Mouse (Mus musculus) small intestine, adult 2 months (tissue): Measurements from ENCODE around the gene Rai1. TPM values are rescaled to one million over a fixed set of nuclear protein-coding genes. Genes with fewer than 3 reads are reported as not detected.

Experiments used
- H3K27ac ChIP-seq: fragments of 200-500 bp; 2 replicates; pipeline ENCODE4 v1.5.1; 2012; ENCODE audit warnings: low read depth, low read length, control low read depth, inconsistent platforms; ENCODE audit not compliant: insufficient read depth
- H3K27me3 ChIP-seq: fragments of 200-500 bp; 2 replicates; pipeline ENCODE4 v1.6.1; 2012; ENCODE audit warnings: mild to moderate bottlenecking, moderate library complexity, low read length, inconsistent platforms; ENCODE audit not compliant: control insufficient read depth, insufficient read depth
- H3K36me3 ChIP-seq: fragments of 200-500 bp; 2 replicates; pipeline ENCODE4 v1.6.1; 2012; ENCODE audit warnings: mild to moderate bottlenecking, low read length, control low read depth, inconsistent platforms; ENCODE audit not compliant: control insufficient read depth, insufficient read depth
- H3K4me1 ChIP-seq: fragments of 200-500 bp; 2 replicates; pipeline ENCODE4 v1.6.1; 2012; ENCODE audit warnings: low read length, inconsistent platforms, mixed read lengths; ENCODE audit not compliant: control insufficient read depth, insufficient read depth, insufficient read length
- H3K4me3 ChIP-seq: fragments of 200-500 bp; 2 replicates; pipeline ENCODE4 v1.5.1; 2012; ENCODE audit warnings: low read depth, mild to moderate bottlenecking, control low read depth, inconsistent platforms, low read length, moderate library complexity
- CTCF ChIP-seq: fragments of 200-500 bp; IDR thresholded peaks from 2 replicates; pipeline ENCODE4 v1.5.1; 2012; ENCODE audit warnings: low read depth, mild to moderate bottlenecking, control low read depth, inconsistent platforms, low read length, moderate library complexity, mixed read lengths; ENCODE audit not compliant: insufficient replicate concordance, insufficient read length; ENCODE audit errors: extremely low read depth
- POLR2A ChIP-seq: fragments of 200-500 bp; IDR thresholded peaks from 2 replicates; pipeline ENCODE4 v1.6.1; 2012; ENCODE audit warnings: low read depth, mild to moderate bottlenecking, control low read depth, inconsistent platforms, low read length, moderate library complexity
- WGBS: fragments of 180-500 bp; shearing (Covaris S2); methylation state at CpG from one replicate; pipeline ENCODE4 v1.1.7; 2018; 5-methylcytosine and 5-hydroxymethylcytosine counted together
- polyA plus RNA-seq: library from polyadenylated mRNA; depleted of rRNA; stranded (reverse); fragments of >200 nt; gene quantifications from 2 replicates; pipeline ENCODE4 v1.2.3, GENCODE M21; 2012

Gene Rai1
- polyA plus RNA-seq, 1 experiment: 24.3 TPM

DNA sequence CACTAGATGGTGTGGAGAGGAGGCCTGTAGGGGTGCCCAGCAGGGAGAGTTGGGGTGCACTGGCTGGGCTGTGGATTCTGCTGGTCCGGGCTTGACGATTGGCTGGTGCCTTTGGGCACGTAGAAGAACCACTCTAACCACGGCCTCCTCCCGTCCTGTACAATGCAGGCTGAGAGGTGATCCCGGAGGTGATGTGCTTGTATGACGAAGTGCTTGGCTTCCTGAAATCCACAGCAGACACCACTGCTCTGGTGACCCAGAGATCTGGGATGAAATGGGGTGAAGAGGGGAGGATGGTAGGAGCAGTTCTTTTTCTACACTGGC is 36.4 kb downstream of the Rai1 start:
- no peak overlapping the region for H3K27ac ChIP-seq
- H3K27me3 ChIP-seq: no peaks in the 10 kb centered on the region
- 85% methylated on average over 7 of the region's 7 CpGs for WGBS
- no peak overlapping the region for H3K4me3 ChIP-seq
- TF ChIP-seq CTCF: no peak
- no peak for TF ChIP-seq POLR2A
- peaks cover 3% of the 10 kb centered on the region; the same call in 1 of the 2 replicates for H3K4me1 ChIP-seq
- H3K36me3 ChIP-seq: 0 out of 2 replicates have a peak, but pooled peaks cover 2% of the 10 kb centered on the region

- H3K36me3 ChIP-seq: 0 out of 2 replicates have a peak, but pooled peaks cover 2% of the 10 kb centered on the region
- 67% methylated on average over 4 of the region's 4 CpGs for WGBS
- no peak overlapping the region for H3K4me3 ChIP-seq
These were observed 38.3 kb downstream of the Rai1 start for GRCm38 (mm10) chr11:60143086-60143485.

GRCm38 (mm10) chr11:60146170-60146569 is 41.4 kb downstream of the Rai1 start:
- Histone ChIP-seq H3K27ac (no peak overlapping the region), H3K4me1 (no peaks in the 10 kb centered on the region), H3K27me3 (no peaks in the 10 kb centered on the region), H3K36me3 (0 out of 2 replicates have a peak, but pooled peaks cover 2% of the 10 kb centered on the region), H3K4me3 (no peak overlapping the region)
- 83% methylated on average over 4 of the region's 4 CpGs for WGBS
- TF ChIP-seq CTCF (no peak), POLR2A (no peak)

More at GRCm38 (mm10) chr11:60143086-60143485, 38.3 kb downstream of the Rai1 start:
- TF ChIP-seq CTCF (no peak), POLR2A (no peak)
- Histone ChIP-seq H3K27me3 (no peaks in the 10 kb centered on the region), H3K4me1 (peaks cover 3% of the 10 kb centered on the region; the same call in 1 of the 2 replicates), H3K27ac (no peak overlapping the region)

GRCm38 (mm10) chr11:60148591-60148990 is 43.8 kb downstream of the Rai1 start:
- WGBS: 71% methylated on average over 5 of the region's 5 CpGs
- no peak overlapping the region for H3K27ac ChIP-seq
- no peak overlapping the region for H3K4me3 ChIP-seq
- H3K27me3 ChIP-seq: no peaks in the 10 kb centered on the region
- TF ChIP-seq CTCF: no peak
- no peak for TF ChIP-seq POLR2A
- H3K4me1 ChIP-seq: no peaks in the 10 kb centered on the region
- 0 out of 2 replicates have a peak, but pooled peaks cover 2% of the 10 kb centered on the region for H3K36me3 ChIP-seq

DNA sequence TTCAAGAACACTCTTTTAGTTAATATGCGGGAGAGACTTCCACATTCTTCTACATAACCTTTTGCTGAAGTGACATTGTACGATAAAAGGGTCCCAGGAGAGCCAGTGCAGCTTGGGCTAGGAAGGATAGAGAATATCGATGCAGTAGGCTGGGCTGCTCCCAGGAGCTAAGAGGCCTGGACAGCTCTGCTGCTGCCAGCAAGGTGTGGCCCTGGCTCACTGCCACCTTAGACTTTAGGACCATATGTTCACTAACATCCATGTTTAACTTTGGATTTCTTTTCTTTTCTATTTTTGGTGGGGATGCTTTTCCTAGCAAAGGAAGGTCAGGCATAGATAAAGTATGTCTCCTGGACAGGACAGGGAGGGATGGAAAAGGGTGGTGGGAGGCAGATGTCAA is 44.3 kb downstream of the Rai1 start:
- 60% methylated on average over 3 of the region's 3 CpGs for WGBS
- no peak overlapping the region for H3K4me3 ChIP-seq
- H3K27me3 ChIP-seq: no peaks in the 10 kb centered on the region
- H3K27ac ChIP-seq: no peak overlapping the region
- no peak for TF ChIP-seq POLR2A
- TF ChIP-seq CTCF: no peak
- H3K36me3 ChIP-seq: 0 out of 2 replicates have a peak, but pooled peaks cover 2% of the 10 kb centered on the region
- no peaks in the 10 kb centered on the region for H3K4me1 ChIP-seq

DNA sequence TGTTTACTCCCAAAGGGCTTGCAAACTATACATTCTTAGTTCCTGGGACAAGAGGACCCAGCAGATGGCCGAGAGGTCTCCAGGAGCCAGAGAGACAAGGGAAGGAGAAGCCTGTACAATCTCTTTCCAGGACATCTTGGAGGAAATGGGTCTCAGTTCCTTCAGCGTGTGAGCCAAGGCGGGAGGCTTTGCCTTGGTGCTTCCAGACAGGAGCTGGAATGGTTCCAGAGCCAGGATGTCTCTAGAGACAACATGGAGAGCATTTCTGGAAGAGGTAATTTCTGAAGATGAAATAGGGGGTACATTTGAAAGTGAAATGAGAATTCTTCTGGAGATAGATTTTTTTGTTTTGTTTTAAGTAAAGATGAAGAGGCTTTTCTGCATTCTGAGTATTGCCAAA is 45.9 kb downstream of the Rai1 start:
- Histone ChIP-seq H3K27me3 (no peaks in the 10 kb centered on the region), H3K4me3 (no peak overlapping the region), H3K27ac (no peak overlapping the region), H3K36me3 (no peaks in the 10 kb centered on the region), H3K4me1 (no peaks in the 10 kb centered on the region)
- WGBS: 78% methylated on average over 3 of the region's 3 CpGs
- TF ChIP-seq CTCF (no peak), POLR2A (no peak)

DNA sequence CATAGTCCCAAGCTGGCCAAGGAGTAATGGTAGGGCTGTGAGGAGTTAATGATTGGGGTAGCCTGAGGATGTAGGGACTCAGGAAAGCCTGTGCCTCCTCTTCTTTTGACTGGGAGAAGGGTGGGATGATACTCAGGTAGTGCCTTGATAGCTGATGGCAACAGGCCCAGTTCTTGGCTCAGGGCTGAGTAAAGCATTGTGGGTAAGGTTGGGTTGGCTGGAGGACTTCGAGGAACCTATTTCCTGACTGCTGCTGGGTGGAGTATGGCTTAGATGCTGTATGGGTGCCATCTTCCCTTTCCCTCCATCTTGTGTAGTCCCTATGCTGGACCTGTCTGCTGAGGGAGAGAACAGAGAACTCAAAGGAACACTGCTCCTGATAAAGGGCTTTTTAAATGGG is 47.5 kb downstream of the Rai1 start:
- WGBS: 20% methylated on average over 1 of the region's 1 CpGs

More for the DNA sequence above, 47.5 kb downstream of the Rai1 start:
- TF ChIP-seq POLR2A: no peak
- no peak for TF ChIP-seq CTCF
- no peak overlapping the region for H3K4me3 ChIP-seq
- no peaks in the 10 kb centered on the region for H3K36me3 ChIP-seq
- no peaks in the 10 kb centered on the region for H3K27me3 ChIP-seq
- no peak overlapping the region for H3K27ac ChIP-seq
- no peaks in the 10 kb centered on the region for H3K4me1 ChIP-seq
